Mouse (Mus musculus) intestine, embryonic 15.5 days (tissue): Measurements from ENCODE around the gene Fam118b. TPM values are rescaled to one million over a fixed set of nuclear protein-coding genes. Genes with fewer than 3 reads are reported as not detected.
A peak's percentile ranks its signal among the peaks of the same experiment; 100 is the strongest.

Experiments
- ATAC-seq: fragments of 200-750 bp; cut with Nextera tagmentation; 2 replicates; pipeline ENCODE4 v1.8.0; 2017; ENCODE audit warnings: moderate TSS enrichment, moderate library complexity
- H3K27ac ChIP-seq: fragments of 300-500 bp; sonication (generic); 2 replicates; pipeline ENCODE4 v1.5.1; 2015; ENCODE audit warnings: mild to moderate bottlenecking, inconsistent platforms
- H3K27me3 ChIP-seq: fragments of 300-500 bp; sonication (generic); replicated peaks from 2 replicates; pipeline ENCODE4 v1.6.1; 2015; ENCODE audit warnings: inconsistent platforms
- H3K36me3 ChIP-seq: fragments of 300-500 bp; sonication (generic); 2 replicates; pipeline ENCODE4 v1.6.1; 2015; ENCODE audit warnings: inconsistent platforms
- H3K4me1 ChIP-seq: fragments of 300-500 bp; sonication (generic); replicated peaks from 2 replicates; pipeline ENCODE4 v1.6.1; 2015; ENCODE audit warnings: inconsistent platforms
- H3K4me2 ChIP-seq: fragments of 300-500 bp; sonication (generic); replicated peaks from 2 replicates; pipeline ENCODE4 v1.6.1; 2015; ENCODE audit warnings: mild to moderate bottlenecking, inconsistent platforms
- H3K4me3 ChIP-seq: fragments of 300-500 bp; sonication (generic); replicated peaks from 2 replicates; pipeline ENCODE4 v1.5.1; 2015; ENCODE audit warnings: inconsistent platforms
- H3K9ac ChIP-seq: fragments of 300-500 bp; sonication (generic); 2 replicates; pipeline ENCODE4 v1.6.1; 2015; ENCODE audit warnings: inconsistent platforms
- H3K9me3 ChIP-seq: fragments of 300-500 bp; sonication (generic); 2 replicates; pipeline ENCODE4 v1.6.1; 2016; ENCODE audit warnings: inconsistent platforms
- WGBS: fragments of 180-500 bp; shearing (Covaris S2); methylation state at CpG from one replicate; pipeline ENCODE4 v1.1.7; 2015; 5-methylcytosine and 5-hydroxymethylcytosine counted together
- polyA plus RNA-seq: library from polyadenylated mRNA; unstranded; fragments of >200 nt; fragmentation: Nextera tagmentation; extraction: Ambion mirVana; gene quantifications from 2 replicates; pipeline ENCODE4 v1.2.1, GENCODE M21; 2015

The Fam118b gene
- polyA plus RNA-seq, 1 experiment from 2014 or later, result 52.8 TPM

GRCm38 (mm10) chr9:35262418-35262817 lies 5.2 kb downstream of the Fam118b start:
- WGBS, result 61% methylated on average over 4 of the region's 4 CpGs
- no peaks in the 10 kb centered on the region for H3K36me3 ChIP-seq
- no peaks in the 10 kb centered on the region for H3K9me3 ChIP-seq
- no peak overlapping the region for H3K4me2 ChIP-seq
- no peak overlapping the region for H3K9ac ChIP-seq
- no peak overlapping the region for H3K4me3 ChIP-seq
- H3K27me3 ChIP-seq, result no peaks in the 10 kb centered on the region
- no peak overlapping the region for H3K27ac ChIP-seq
- H3K4me1 ChIP-seq, result no peaks in the 10 kb centered on the region
- ATAC-seq, result no peak

- H3K9ac ChIP-seq, result no peak overlapping the region
- H3K27ac ChIP-seq, result no peak overlapping the region
- H3K36me3 ChIP-seq, result no peaks in the 10 kb centered on the region
- 72% methylated on average over 7 of the region's 7 CpGs for WGBS
- H3K4me2 ChIP-seq, result no peak overlapping the region
- no peaks in the 10 kb centered on the region for H3K27me3 ChIP-seq
- peak; percentile 72 for ATAC-seq
- H3K4me1 ChIP-seq, result no peaks in the 10 kb centered on the region
- no peaks in the 10 kb centered on the region for H3K9me3 ChIP-seq
- no peak overlapping the region for H3K4me3 ChIP-seq
Observed at GRCm38 (mm10) chr9:35257365-35257764, 10.2 kb downstream of the Fam118b start.

DNA sequence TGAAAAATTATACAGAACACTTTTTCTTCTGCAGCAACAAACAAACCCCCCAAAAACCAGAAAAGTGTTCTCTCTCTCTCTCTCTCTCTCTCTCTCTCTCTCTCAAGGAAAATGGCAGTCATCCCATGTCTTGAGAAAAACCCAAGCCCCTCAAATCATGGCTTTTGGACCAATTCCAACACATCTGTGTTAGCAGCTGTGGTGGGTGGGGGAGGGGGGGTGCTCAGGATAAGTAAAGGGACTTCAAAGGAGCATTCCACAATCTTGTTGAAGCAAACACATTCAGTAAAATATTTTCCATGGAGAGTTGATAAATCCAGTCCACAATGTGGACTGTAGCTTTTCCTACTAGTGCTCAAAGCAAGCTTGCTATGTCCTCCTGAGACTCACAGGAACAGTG lies 18.1 kb downstream of the Fam118b start:
- no peak overlapping the region for H3K27ac ChIP-seq
- H3K36me3 ChIP-seq, result no peaks in the 10 kb centered on the region
- H3K4me2 ChIP-seq, result no peak overlapping the region
- H3K4me1 ChIP-seq, result no peaks in the 10 kb centered on the region
- H3K27me3 ChIP-seq, result no peaks in the 10 kb centered on the region
- no peak for ATAC-seq
- no peak overlapping the region for H3K4me3 ChIP-seq
- H3K9ac ChIP-seq, result no peak overlapping the region
- no peaks in the 10 kb centered on the region for H3K9me3 ChIP-seq

DNA sequence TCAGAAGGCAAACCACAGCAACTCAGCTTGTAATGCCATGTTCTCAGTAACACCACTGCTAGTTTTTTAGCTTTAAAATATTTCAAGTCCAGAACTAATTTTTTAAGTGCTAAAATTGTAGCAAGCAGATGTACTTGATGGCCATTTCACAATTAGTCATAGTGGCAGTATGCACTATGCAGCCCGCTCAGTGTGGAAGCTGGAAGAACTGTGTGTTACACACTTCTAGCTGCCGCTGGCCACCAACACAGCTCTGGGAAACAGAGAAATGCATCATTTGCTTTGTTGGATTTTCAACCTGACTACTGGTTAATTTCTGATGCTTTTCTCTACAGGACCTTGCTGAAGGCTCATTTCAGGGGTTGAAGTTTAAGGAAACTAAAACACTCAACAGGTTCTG lies 20.2 kb downstream of the Fam118b start:
- Histone ChIP-seq H3K36me3 (no peaks in the 10 kb centered on the region), H3K27me3 (no peaks in the 10 kb centered on the region), H3K4me1 (no peaks in the 10 kb centered on the region), H3K9ac (no peak overlapping the region), H3K9me3 (no peaks in the 10 kb centered on the region), H3K27ac (no peak overlapping the region), H3K4me2 (no peak overlapping the region), H3K4me3 (no peak overlapping the region)
- no peak for ATAC-seq
- 85% methylated on average over 2 of the region's 2 CpGs for WGBS

DNA sequence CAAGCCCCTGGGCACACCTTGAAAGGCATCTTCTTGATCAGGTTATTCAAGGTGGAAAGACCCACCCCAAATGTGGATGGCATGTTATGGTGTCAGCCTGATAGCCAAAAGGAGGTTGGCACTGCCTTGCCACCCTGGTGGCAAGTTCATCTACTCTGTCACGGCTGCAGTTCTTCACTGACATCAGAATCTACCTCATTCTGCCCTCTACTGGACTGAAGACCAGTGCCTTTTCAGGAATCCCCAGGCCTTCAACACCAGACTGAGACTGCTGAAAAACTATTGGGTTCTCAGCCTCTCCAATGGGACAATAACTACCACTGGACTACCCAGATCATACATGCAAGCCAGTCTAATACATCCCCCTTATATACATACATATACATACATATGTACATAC lies 27.9 kb downstream of the Fam118b start:
- H3K4me3 ChIP-seq, result no peak overlapping the region
- no peaks in the 10 kb centered on the region for H3K27me3 ChIP-seq
- no peak overlapping the region for H3K4me2 ChIP-seq
- no peaks in the 10 kb centered on the region for H3K9me3 ChIP-seq
- H3K9ac ChIP-seq, result no peak overlapping the region
- WGBS, result 71% methylated on average over 1 of the region's 1 CpGs
- no peaks in the 10 kb centered on the region for H3K4me1 ChIP-seq
- no peak for ATAC-seq
- no peak overlapping the region for H3K27ac ChIP-seq
- H3K36me3 ChIP-seq, result 0 out of 2 replicates have a peak, but pooled peaks cover 4% of the 10 kb centered on the region

DNA sequence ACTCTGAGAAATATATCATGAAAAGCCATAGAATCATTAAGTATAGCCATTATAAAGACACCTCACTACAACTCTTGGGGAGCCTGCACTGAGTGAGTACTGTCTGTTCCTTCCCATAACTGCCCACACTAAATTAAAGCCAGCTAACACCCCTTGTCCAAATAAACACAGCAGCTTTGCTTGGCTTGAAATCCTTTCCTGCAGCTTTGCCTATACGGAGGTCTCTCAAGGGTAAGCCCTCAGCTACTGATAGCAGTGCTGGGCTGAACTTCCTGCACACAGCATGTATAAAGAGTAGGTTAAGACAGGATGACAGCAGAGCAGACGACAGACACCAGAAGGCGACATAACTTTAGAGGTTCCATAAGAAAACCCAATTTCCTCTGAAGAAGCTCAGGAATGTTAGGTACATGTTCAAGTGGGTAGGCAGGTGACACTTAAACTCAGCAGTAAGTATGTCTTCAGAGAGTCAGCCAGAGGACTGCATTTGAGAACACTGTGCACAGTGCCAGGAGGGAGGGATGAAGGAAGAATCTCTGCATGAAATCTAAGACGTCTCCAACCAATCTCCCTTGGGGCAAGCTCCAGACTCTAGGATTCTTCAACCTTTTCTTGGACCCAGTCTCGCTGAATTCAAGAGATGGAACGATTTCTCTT lies 28.6 kb downstream of the Fam118b start:
- no peak overlapping the region for H3K27ac ChIP-seq
- H3K36me3 ChIP-seq, result 0 out of 2 replicates have a peak, but pooled peaks cover 4% of the 10 kb centered on the region
- H3K4me2 ChIP-seq, result no peak overlapping the region
- WGBS, result 67% methylated on average over 6 of the region's 6 CpGs
- no peaks in the 10 kb centered on the region for H3K4me1 ChIP-seq
- ATAC-seq, result no peak
- no peak overlapping the region for H3K9ac ChIP-seq
- no peaks in the 10 kb centered on the region for H3K9me3 ChIP-seq
- no peaks in the 10 kb centered on the region for H3K27me3 ChIP-seq
- no peak overlapping the region for H3K4me3 ChIP-seq

- Histone ChIP-seq H3K4me1 (no peaks in the 10 kb centered on the region), H3K36me3 (0 out of 2 replicates have a peak, but pooled peaks cover 4% of the 10 kb centered on the region), H3K4me3 (no peak overlapping the region), H3K27me3 (no peaks in the 10 kb centered on the region), H3K9ac (no peak overlapping the region), H3K27ac (no peak overlapping the region), H3K9me3 (no peaks in the 10 kb centered on the region), H3K4me2 (no peak overlapping the region)
- WGBS, result 90% methylated on average over 1 of the region's 1 CpGs
- no peak for ATAC-seq
Observed at GRCm38 (mm10) chr9:35238371-35238770, 29.2 kb downstream of the Fam118b start.

DNA sequence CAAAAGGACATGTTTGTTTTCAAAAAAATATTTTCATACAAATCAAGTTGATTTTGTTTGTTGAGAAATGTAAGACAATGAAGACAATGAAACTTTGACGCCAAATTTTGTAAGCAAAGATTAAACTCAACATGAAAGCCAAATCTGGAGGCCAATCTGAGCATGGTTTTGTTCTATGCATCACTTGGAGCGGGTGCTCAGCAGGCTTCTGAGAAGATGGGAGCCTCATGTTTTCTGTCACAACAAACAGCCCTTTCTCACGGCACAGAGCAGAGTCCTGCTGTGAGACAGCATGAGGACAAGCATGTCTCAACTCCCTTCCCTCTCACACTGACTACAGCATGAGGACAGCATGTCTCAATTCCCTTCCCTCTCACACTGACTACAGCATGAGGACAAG lies 31.6 kb downstream of the Fam118b start:
- Histone ChIP-seq H3K9ac (no peak overlapping the region), H3K9me3 (no peaks in the 10 kb centered on the region), H3K27ac (no peak overlapping the region), H3K4me1 (no peaks in the 10 kb centered on the region), H3K27me3 (no peaks in the 10 kb centered on the region), H3K4me3 (no peak overlapping the region), H3K36me3 (0 out of 2 replicates have a peak, but pooled peaks cover 4% of the 10 kb centered on the region), H3K4me2 (no peak overlapping the region)
- 74% methylated on average over 3 of the region's 3 CpGs for WGBS
- ATAC-seq, result no peak

- no peaks in the 10 kb centered on the region for H3K9me3 ChIP-seq
- no peak overlapping the region for H3K4me3 ChIP-seq
- H3K4me2 ChIP-seq, result no peak overlapping the region
- 0 out of 2 replicates have a peak, but pooled peaks cover 2% of the 10 kb centered on the region for H3K36me3 ChIP-seq
- no peaks in the 10 kb centered on the region for H3K4me1 ChIP-seq
- no peak overlapping the region for H3K9ac ChIP-seq
- H3K27ac ChIP-seq, result no peak overlapping the region
- no peak for ATAC-seq
- no peaks in the 10 kb centered on the region for H3K27me3 ChIP-seq
- WGBS, result 85% methylated on average over 3 of the region's 3 CpGs
Observed at GRCm38 (mm10) chr9:35228671-35229070, 38.9 kb downstream of the Fam118b start.

GRCm38 (mm10) chr9:35223466-35223865 lies 44.1 kb downstream of the Fam118b start:
- Histone ChIP-seq H3K9me3 (no peaks in the 10 kb centered on the region), H3K9ac (no peak overlapping the region), H3K36me3 (0 out of 2 replicates have a peak, but pooled peaks cover 5% of the 10 kb centered on the region), H3K4me3 (no peak overlapping the region), H3K4me2 (no peak overlapping the region), H3K27ac (no peak overlapping the region), H3K27me3 (no peaks in the 10 kb centered on the region), H3K4me1 (no peaks in the 10 kb centered on the region)
- no peak for ATAC-seq
- WGBS, result 95% methylated on average over 3 of the region's 3 CpGs

DNA sequence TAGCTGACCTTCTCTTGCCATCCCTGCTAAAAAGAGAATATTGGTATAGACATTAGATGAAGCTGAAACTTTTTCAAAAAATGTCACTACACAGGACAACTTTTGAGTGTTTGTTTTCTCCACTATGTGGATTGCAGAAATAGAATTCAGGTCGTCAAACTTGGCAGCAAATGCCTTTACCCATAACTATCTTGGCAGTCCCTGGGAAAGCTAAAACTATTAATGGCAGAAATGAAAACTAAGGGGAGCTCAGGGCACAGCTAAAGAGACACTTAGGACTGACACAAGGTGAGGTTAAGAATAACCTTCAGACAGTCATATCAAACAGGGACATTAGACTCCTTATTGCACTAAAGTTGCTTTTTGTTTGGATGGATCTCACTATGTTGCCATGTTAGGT lies 49.6 kb downstream of the Fam118b start:
- no peak for ATAC-seq
- Histone ChIP-seq H3K27ac (no peak overlapping the region), H3K9me3 (no peaks in the 10 kb centered on the region), H3K27me3 (no peaks in the 10 kb centered on the region), H3K36me3 (peaks cover 34% of the 10 kb centered on the region), H3K9ac (no peak overlapping the region), H3K4me2 (no peak overlapping the region), H3K4me3 (no peak overlapping the region), H3K4me1 (no peaks in the 10 kb centered on the region)
- WGBS, result 56% methylated on average over 1 of the region's 1 CpGs

- WGBS, result 29% methylated on average over 26 of the region's 26 CpGs
- Histone ChIP-seq H3K36me3 (peaks cover 41% of the 10 kb centered on the region), H3K27me3 (no peaks in the 10 kb centered on the region), H3K9ac (peak overlapping the region; percentile 77), H3K27ac (peak overlapping the region; percentile 65; the same call in 1 of the 2 replicates), H3K9me3 (no peaks in the 10 kb centered on the region), H3K4me2 (peak overlapping the region; percentile 65), H3K4me1 (peaks cover 12% of the 10 kb centered on the region), H3K4me3 (peak overlapping the region; percentile 69)
- ATAC-seq, result peak; percentile 11
Observed at GRCm38 (mm10) chr9:35211573-35212511, 55.8 kb downstream of the Fam118b start.
